Mouse (Mus musculus): ENCODE data around the gene Nrn1.

Nrn1 gene

DNA sequence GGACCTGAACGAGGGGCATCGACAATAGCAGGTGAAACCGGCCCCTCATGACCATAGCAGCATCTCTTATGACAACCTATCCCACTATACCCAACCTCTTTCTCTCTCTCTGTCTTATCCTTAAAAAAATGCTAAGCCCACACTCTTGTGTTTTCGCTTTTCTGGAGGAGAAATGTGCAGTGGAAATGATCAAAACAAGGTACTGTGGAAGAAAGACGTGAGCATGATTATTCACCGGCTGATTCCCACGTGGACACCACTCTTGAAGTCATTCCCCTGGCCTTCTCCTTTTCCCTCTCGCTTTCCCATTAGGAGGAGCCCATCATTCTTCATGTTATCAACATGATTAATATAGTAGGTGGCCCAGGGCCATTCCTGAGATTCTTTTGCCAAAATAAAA is 9.1 kb downstream of the Nrn1 start:
- no peak for DNase-seq (ENCODE audit: low read depth, low spot score)

DNA sequence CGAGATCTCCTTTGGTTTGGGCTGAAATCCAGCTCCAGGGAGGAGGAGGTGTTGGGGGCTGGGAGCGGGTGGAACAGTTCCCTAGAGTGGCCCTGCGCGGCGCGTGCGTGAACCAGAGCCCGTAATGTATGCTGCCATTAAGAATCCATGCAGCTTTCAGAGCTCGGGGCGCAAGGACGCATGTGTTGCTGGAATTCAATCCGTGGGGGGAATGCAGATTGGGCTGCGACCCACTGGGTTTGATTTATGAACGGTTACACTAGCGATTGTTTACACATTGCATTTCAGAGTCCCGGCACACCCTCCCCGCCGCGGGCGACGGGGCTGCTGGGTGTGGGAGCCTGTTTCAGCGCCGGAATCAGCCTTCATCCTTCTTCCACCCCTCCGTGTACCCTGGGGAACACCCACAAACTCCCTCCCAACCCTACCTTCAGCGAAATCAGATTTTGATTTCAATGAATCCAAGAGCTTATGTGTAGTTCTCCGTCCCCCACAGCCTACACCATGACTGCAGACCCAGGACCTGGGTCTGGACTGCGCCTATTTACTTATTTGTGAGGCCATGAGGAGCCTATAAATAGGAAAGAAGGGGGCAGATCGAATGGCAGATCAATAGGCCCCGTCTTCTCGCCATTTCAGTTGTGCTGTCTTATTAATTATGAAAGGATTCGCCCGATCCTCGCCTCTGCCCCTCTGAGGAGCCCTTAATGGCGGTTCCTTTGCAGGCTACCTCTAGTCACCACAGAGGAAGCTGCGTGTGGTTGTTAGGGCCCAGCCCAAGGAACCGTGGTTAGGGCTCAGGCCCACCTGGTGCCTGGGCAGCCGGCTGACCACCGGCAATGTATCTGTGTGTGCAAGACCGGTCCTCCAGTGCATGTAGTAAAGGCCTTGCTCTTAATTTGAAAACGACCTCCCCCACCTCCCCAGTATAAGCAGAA is 10.1 kb downstream of the Nrn1 start:
- DNase-seq (ENCODE audit: low read depth, low spot score): peak; percentile 29

GRCm38 (mm10) chr13:36723726-36724300 is 11.1 kb downstream of the Nrn1 start:
- DNase-seq (ENCODE audit: low read depth, low spot score): no peak

DNA sequence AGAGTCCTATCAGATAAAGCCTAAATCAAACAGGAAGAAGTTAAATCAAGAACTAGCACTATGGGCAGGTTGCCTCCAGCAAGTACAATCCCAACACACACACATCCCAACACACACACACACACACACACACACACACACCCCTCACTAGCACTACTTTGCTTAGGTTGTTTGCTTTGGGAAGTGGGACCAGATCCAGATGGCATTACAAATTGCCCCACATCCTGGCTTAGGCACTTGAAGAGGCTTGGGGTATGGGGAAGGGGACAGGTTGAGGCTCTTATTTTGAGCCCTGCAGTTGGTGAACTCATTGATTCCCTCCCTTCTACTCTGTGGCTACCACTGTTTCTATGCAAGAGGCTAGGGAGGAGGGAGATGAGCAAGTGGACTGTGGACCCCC is 12.6 kb downstream of the Nrn1 start:
- no peak for DNase-seq (ENCODE audit: low read depth, low spot score)

DNA sequence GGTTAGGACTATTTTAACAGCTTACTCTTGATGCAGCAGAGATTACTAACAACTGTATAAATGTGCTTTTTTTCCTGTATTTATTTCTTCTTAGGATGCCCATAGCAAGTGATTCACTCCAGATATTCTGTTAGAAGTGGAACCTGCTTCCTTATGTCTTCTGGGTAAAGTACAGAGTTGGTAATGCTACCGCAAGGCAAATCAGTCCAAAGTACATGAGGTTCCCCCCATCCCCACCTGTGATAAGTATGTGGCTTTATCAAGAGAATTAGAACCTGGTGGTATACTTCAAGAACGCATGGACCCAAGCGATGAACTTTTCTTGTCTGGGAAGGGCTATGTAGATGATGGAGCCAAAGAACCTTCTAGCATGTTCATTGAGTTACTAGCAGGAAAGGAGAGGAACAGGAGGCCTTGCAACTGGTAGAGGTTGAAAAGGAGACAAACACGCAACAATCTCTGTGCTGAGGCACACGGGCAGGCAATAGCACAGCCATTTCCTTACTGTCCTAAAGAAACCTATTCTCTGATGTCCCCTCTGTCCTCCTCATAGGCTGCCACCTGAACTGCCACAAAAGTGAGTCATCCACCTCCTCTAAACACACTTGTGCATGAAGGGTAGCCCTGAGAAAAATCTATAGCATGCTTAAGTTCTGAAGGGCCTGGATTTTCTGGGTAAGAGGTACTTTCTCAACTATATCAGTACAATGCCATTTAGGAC is 14.5 kb downstream of the Nrn1 start:
- DNase-seq (ENCODE audit: low read depth, low spot score): no peak

- no peak for DNase-seq (ENCODE audit: low read depth, low spot score)
Measured at GRCm38 (mm10) chr13:36717376-36717775, 17.6 kb downstream of the Nrn1 start.

DNA sequence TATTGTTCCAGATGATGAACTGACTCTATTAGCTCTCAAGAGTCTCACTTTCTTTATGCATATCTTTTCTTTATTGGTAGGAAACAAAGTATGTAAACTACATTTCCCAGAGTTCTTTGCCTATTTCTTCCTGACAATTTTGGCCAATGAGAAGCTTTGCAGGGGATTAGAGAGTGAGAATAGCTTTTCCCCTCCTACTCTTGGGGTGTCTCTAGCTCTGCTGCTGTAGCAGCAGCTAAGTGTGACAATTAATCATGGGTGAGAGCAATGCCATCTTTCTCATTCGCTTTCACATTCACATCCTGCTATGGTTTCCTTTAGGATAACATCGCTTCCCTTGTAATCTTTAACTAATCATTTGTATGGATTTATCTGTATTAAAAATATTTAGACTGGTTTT is 18.2 kb downstream of the Nrn1 start:
- no peak for DNase-seq (ENCODE audit: low read depth, low spot score)

GRCm38 (mm10) chr13:36714101-36714500 is 20.8 kb downstream of the Nrn1 start:
- no peak for DNase-seq (ENCODE audit: low read depth, low spot score)

- no peak for DNase-seq (ENCODE audit: low read depth, low spot score)
Measured at GRCm38 (mm10) chr13:36707088-36707690, 27.7 kb downstream of the Nrn1 start.

DNA sequence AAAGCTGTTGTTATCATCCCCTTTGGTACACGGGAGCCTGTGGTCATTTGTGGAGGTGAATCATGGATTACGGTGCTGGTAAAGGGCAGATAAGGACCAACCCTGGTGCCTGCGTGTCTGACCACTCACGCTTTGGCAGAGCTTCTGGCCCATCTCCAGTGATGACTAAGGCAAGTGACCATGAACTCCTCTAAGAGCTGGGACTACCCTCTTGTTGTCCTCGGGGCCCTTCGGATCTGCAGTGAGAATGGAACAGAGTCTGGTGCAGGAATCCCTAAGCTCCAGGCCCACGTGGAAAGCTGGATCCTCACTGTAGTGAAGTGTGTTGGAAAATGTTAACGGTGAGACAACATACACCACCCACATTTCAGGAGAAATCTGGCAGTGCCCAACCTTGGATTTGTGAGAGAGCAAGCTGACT is 38.6 kb downstream of the Nrn1 start:
- DNase-seq (ENCODE audit: low read depth, low spot score): no peak

DNA sequence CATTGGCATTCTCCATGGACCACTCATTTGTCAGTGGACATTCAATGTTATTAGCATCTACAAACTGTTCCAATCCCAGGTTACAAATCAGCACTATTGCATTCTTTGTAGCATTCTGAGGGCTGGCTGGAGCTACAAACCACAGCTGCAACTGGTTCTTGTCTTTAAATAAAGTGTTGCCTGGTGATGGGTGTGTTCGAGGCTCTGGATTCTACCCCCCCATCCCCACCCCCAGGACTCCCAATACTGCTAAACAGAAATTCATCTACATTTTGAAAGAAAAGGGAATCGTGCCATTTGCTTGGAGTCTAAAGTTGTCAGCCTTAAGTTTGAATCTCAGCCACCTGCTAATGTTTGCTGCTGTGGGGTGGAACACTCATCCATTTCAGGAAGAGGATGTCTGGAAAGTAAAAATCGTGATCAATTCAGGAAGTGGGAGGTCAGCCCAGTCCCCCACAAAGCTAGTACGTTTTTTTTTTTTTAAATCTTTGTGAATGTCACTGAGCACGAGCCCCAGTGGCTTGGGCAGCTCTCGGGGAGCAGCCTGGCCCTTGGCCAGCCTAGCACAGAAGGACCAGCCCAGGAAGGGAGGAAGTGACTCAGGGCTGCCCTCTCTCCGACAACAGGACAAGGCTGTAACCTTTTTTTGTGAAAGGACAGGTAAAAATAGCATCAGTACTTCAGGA is 39.3 kb downstream of the Nrn1 start:
- no peak for DNase-seq (ENCODE audit: low read depth, low spot score)

DNA sequence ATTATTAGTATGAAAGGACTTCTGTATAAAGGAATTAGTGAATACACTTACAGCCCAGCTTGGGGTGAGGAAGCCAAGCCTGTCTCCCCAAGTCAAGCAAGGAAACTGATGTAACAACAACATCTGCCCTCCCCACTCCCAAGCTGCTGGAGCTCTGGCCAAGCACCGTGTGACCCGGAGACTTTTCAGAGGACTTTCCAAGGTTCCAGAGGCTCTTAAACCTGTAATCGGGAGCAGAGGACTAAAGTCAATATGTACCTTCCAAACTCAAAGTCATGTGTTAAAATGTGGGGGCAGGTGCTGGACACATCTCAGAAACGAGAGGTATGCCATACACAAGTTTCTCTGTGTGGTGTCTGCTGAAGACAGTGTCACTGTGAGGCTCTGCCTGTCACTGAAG is 51.4 kb downstream of the Nrn1 start:
- no peak for DNase-seq (ENCODE audit: low read depth, low spot score)

DNA sequence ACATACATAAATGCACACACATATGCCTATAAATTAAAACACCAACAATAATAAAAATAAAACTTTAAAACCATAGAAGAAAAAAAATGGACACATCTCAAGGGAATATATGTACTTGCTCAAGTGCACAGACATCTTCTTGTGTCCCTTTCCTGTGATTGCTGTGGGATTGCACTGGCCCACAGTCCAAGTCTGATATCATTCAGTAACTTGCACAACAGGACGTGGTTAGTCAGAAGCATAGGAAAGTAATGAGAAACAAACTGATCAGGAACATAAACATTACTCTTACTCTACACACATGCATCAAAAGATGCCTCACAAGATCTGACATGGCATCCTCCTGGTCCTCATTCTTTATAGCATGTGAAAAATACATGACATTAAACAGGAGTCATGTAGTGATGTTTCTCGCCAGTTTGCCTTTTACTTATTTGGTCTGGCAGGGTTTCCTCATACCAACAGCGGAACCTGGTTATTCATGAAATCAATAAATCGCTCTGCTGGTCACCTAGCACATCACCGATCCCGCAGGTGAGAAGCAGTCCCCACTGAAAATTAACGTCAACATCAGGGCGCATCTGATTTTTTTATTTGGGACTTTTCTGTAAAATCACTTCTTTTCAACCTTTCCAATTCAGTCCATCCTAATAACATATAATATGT is 54.1 kb downstream of the Nrn1 start:
- DNase-seq (ENCODE audit: low read depth, low spot score): no peak

- DNase-seq (ENCODE audit: low read depth, low spot score): no peak
Measured at GRCm38 (mm10) chr13:36679345-36679744, 55.6 kb downstream of the Nrn1 start.

All from CD4-positive, CD25-positive, alpha-beta regulatory T cell, adult 2 months (primary cell).